Mouse (Mus musculus): ENCODE measurements around the gene Cchcr1.

Gene Cchcr1

GRCm38 (mm10) chr17:35554761-35555397 is 38.0 kb downstream of the Cchcr1 start:
- DNase-seq (ENCODE audit: low spot score) = no peak

DNA sequence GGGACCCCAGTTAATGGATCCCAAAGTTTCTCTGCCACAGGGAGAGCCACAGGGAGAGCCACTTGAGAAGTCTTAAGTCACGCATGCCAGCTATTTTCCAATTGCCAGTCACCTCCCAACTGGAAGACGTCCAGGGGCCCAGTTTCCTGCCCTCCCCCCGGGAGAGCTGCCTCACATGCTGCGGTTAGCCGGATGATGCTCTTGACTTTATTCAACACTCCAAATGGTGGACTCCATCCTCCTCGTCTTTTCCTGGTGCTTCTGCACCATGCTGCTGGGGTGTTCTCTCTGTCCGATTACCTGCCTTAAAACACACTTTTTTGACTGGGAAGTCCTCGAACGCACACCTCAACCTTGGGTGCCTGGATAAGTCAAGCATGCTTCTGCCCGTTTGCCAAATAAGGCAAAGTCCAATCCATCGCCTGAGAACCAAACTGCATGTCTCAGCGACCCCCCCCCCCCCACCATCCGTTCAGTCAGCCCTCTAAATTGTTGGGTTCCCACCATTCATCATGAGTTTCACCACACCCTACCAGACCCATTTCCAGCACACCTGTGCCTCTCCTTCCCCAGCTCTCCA is 39.4 kb downstream of the Cchcr1 start:
- no peak for DNase-seq (ENCODE audit: low spot score)

DNA sequence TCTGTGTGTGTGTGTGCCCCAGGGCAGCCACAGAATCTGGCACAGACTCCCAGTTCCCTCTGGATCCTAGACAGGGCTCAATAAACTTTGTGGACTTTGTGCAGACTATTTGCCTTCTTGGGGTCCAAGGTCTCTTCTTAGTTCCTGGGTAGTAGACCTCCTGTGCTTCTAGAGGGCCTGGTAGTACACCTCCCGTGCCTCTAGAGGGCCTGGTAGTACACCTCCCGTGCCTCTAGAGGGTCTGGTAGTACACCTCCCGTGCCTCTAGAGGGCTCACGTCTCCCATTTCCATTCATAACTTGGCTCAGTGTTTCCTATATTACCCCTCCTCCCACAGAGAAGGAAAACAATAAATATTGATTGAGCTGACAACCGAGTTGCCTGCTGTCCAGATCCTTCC is 39.9 kb downstream of the Cchcr1 start:
- DNase-seq (ENCODE audit: low spot score) = no peak

GRCm38 (mm10) chr17:35557351-35557750 is 40.5 kb downstream of the Cchcr1 start:
- DNase-seq (ENCODE audit: low spot score) = no peak

GRCm38 (mm10) chr17:35558216-35558615 is 41.3 kb downstream of the Cchcr1 start:
- DNase-seq (ENCODE audit: low spot score) = no peak

- DNase-seq (ENCODE audit: low spot score) = no peak
These were observed 50.2 kb downstream of the Cchcr1 start, which contains the start of gene 2300002M23Rik for GRCm38 (mm10) chr17:35567150-35567549. Gene 2300002M23Rik, plus strand, starts transcription at chr17:35567450.

GRCm38 (mm10) chr17:35567767-35568166 is 50.9 kb downstream of the Cchcr1 start:
- no peak for DNase-seq (ENCODE audit: low spot score)

DNA sequence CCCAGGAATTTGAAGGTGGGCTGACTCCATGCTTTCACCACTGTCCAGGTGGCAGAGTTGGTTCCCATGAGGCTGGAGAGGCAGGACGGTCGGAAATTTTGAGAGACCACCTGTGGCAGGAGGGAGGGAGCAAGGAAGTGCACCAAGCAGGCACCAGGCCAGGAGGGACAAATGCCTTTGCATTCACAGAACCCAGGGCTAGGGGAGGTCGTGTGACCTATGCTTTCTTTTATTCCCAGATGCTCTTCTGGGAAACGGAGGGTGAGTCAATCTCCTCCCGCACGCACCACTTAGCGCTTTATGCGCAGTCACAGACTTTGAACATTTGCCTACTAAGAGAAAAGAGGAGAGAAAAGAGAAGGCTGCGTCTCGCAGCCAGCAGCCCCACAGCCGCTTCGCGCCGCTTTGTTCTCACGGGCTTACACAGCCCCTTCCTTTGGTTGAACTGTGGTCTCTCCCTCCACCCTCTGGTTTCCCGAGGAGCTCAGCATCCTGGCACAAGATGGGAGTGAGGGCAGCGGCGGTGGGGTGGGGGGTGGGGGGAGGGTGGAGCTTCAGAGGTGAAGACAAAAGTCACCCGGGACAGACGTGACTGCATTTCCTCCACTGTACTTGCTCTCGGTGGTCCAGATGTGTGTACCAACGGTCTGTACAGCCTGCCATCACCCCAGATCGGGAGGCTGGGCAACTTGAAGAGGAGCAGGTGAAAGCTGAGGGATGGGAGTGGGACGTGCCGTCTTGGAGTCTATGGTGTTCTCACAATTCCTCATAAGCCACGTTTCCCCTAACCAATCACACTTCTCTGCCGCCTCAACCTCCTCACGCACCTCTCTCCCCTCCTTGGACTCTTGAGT is 52.4 kb downstream of the Cchcr1 start:
- no peak for DNase-seq (ENCODE audit: low spot score)

- DNase-seq (ENCODE audit: low spot score) = no peak
These were observed 53.9 kb downstream of the Cchcr1 start for GRCm38 (mm10) chr17:35570836-35571235.

GRCm38 (mm10) chr17:35571477-35571876 is 54.6 kb downstream of the Cchcr1 start:
- no peak for DNase-seq (ENCODE audit: low spot score)

DNA sequence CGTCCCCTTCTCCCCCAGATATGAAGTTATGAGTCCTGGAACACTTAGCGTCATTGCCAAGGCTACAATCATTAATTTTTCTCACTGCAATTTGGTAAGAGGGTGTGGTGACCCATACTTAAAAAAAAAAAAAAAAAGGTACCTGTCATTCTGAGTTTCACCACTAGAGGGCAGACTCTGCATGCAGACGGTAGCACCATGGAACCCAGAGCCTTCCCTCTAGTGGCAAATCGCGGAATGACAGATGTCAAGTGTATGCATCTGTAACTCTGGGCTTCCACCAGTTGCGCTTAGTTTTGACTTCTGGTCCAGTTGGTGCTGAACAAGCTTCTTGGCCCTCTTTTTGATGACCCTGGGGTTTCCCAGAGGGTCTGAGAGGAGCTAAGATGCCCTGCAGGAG is 61.3 kb downstream of the Cchcr1 start:
- peak; percentile 33 for DNase-seq (ENCODE audit: low spot score)

Measured in yolk sac, embryonic 10.5 days (tissue).